Mouse (Mus musculus) embryonic facial prominence, embryonic 11.5 days (tissue): ENCODE measurements around the gene Scn11a. TPM values are rescaled to one million over a fixed set of nuclear protein-coding genes. Genes with fewer than 3 reads are reported as not detected.

Experiments
- polyA plus RNA-seq: library from polyadenylated mRNA; unstranded; fragments of >200 nt; fragmentation: Nextera tagmentation; extraction: Ambion mirVana; gene quantifications from 2 replicates; pipeline ENCODE4 v1.2.1, GENCODE M21; 2014

The Scn11a gene
- polyA plus RNA-seq, 1 experiment from 2014 or later = 0.11 TPM

Other genes starting within 250 kb of the Scn11a start
- gene Scn5a, start 246.4 kb downstream of the Scn11a start, polyA plus RNA-seq = 0.52 and 0.61 TPM in 2 replicates
- 0.53 and 0.85 TPM in 2 replicates for gene Scn10a, start 106.1 kb downstream of the Scn11a start, polyA plus RNA-seq
- gene Wdr48, start 69.4 kb upstream of the Scn11a start, polyA plus RNA-seq = 64.0 and 74.8 TPM in 2 replicates
- gene Gorasp1, start 112.1 kb upstream of the Scn11a start, polyA plus RNA-seq = 18.3 and 20.1 TPM in 2 replicates
- 0.10 and 0.33 TPM in 2 replicates for gene Ttc21a, start 112.2 kb upstream of the Scn11a start, polyA plus RNA-seq
- gene Csrnp1, start 159.2 kb upstream of the Scn11a start, polyA plus RNA-seq = 1.5 and 2.1 TPM in 2 replicates
- gene Xirp1, start 198.1 kb upstream of the Scn11a start, polyA plus RNA-seq = 0.06 and 0.13 TPM in 2 replicates
- 2.4 and 3.4 TPM in 2 replicates for gene Cx3cr1, start 244.4 kb upstream of the Scn11a start, polyA plus RNA-seq